Mouse (Mus musculus) testis, postnatal 14 days (tissue): ENCODE results near the gene Abcc8.
A peak's percentile ranks its signal among the peaks of the same experiment; 100 is the strongest.
"Not testable (repeated sequence)": the region's sequence is repeated elsewhere in the genome, so short reads cannot be mapped to it uniquely, and the experiment has no call there.

Source experiments
- DNase-seq: peaks from one replicate; pipeline ENCODE4 v3.0.0; 2021; ENCODE audit warnings: low spot score

Gene Abcc8

GRCm38 (mm10) chr7:46179431-46180275 lies at the start of gene Abcc8:
Abcc8 (minus strand) TSS chr7:46180033.
- peak; percentile 51 for DNase-seq

GRCm38 (mm10) chr7:46226936-46227335 lies 47.1 kb upstream of the Abcc8 start:
- no peak for DNase-seq

- peak; percentile 24 for DNase-seq
These were observed 46.4 kb upstream of the Abcc8 start for GRCm38 (mm10) chr7:46226253-46226652.

- DNase-seq: no peak
These were observed 40.8 kb upstream of the Abcc8 start for GRCm38 (mm10) chr7:46220591-46221129.

GRCm38 (mm10) chr7:46218415-46218814 lies 38.6 kb upstream of the Abcc8 start:
- peak; percentile 16 for DNase-seq

- DNase-seq: no peak
These were observed 36.6 kb upstream of the Abcc8 start for GRCm38 (mm10) chr7:46216481-46216880.

- no peak for DNase-seq
These were observed 30.4 kb upstream of the Abcc8 start for GRCm38 (mm10) chr7:46210276-46210675.

- no peak for DNase-seq
These were observed 28.3 kb upstream of the Abcc8 start for GRCm38 (mm10) chr7:46208131-46208530.

- DNase-seq: no peak
These were observed 24.9 kb upstream of the Abcc8 start for GRCm38 (mm10) chr7:46204775-46205174.

GRCm38 (mm10) chr7:46204046-46204471 lies 24.2 kb upstream of the Abcc8 start:
- DNase-seq: no peak

GRCm38 (mm10) chr7:46201649-46202048 lies 21.8 kb upstream of the Abcc8 start:
- peak; percentile 30 for DNase-seq

- no peak for DNase-seq
These were observed 20.2 kb upstream of the Abcc8 start for GRCm38 (mm10) chr7:46200021-46200420.

GRCm38 (mm10) chr7:46195356-46195755 lies 15.5 kb upstream of the Abcc8 start:
- DNase-seq: no peak

GRCm38 (mm10) chr7:46184232-46184631 lies 4.4 kb upstream of the Abcc8 start:
- no peak for DNase-seq

- DNase-seq: peak; percentile 15
These were observed 1.8 kb upstream of the Abcc8 start for GRCm38 (mm10) chr7:46181590-46181989.

GRCm38 (mm10) chr7:46168980-46169379 lies 10.9 kb downstream of the Abcc8 start:
- not testable (repeated sequence) for DNase-seq

GRCm38 (mm10) chr7:46168402-46168801 lies 11.4 kb downstream of the Abcc8 start:
- DNase-seq: no peak

GRCm38 (mm10) chr7:46167901-46168300 lies 11.9 kb downstream of the Abcc8 start:
- no peak for DNase-seq

- no peak for DNase-seq
These were observed 14.0 kb downstream of the Abcc8 start for GRCm38 (mm10) chr7:46165876-46166275.

GRCm38 (mm10) chr7:46162731-46163130 lies 17.1 kb downstream of the Abcc8 start:
- DNase-seq: no peak

- no peak for DNase-seq
These were observed 17.6 kb downstream of the Abcc8 start for GRCm38 (mm10) chr7:46162132-46162727.

- DNase-seq: no peak
These were observed 18.2 kb downstream of the Abcc8 start for GRCm38 (mm10) chr7:46161615-46162014.

- no peak for DNase-seq
These were observed 22.1 kb downstream of the Abcc8 start for GRCm38 (mm10) chr7:46157746-46158145.
